Mouse (Mus musculus) MEL (cell line): ENCODE data around the gene Hmgcr. TPM values are rescaled to one million over a fixed set of nuclear protein-coding genes. Genes with fewer than 3 reads are reported as not detected.

Experiments
- DNase-seq: peaks from one replicate; pipeline ENCODE4 v3.0.0; 2011; ENCODE audit warnings: low read depth, low spot score
- H3K27ac ChIP-seq: 2 replicates; pipeline ENCODE4 v1.5.1; 2012; ENCODE audit warnings: low read depth, mild to moderate bottlenecking, control low read depth, low read length, moderate library complexity; ENCODE audit not compliant: control insufficient read depth
- H3K27me3 ChIP-seq, 2 experiments: fragments of 150-350 bp in 1 of 2; sonication (generic) in 1 of 2; 2 replicates each; pipeline ENCODE4 v1.6.1; 2012; ENCODE audit warnings: low read length in 2 of 2, mild to moderate bottlenecking in 2 of 2, improper control_type of control experiment in 1 of 2, moderate library complexity in 1 of 2; ENCODE audit not compliant: insufficient read depth in 2 of 2, control insufficient read depth in 1 of 2
- H3K36me3 ChIP-seq, 2 experiments: 2 replicates each; pipeline ENCODE4 v1.6.1; 2012 to 2014; ENCODE audit warnings: low read length in 2 of 2, improper control_type of control experiment in 1 of 2, inconsistent platforms in 1 of 2, mild to moderate bottlenecking in 1 of 2; ENCODE audit not compliant: insufficient read depth in 2 of 2, control insufficient read depth in 1 of 2
- H3K4me1 ChIP-seq, 2 experiments: fragments of 150-350 bp in 1 of 2; sonication (generic) in 1 of 2; 2 replicates each; pipeline ENCODE4 v1.6.1; 2012; ENCODE audit warnings: low read length in 2 of 2, improper control_type of control experiment in 1 of 2, mild to moderate bottlenecking in 1 of 2; ENCODE audit not compliant: insufficient read depth in 2 of 2, control insufficient read depth in 1 of 2
- H3K4me3 ChIP-seq, 2 experiments: fragments of 150-350 bp in 1 of 2; sonication (generic) in 1 of 2; 2 replicates each; pipeline ENCODE4 v1.5.1; 2012; ENCODE audit warnings: low read depth in 2 of 2, low read length in 2 of 2, mild to moderate bottlenecking in 2 of 2, moderate library complexity in 2 of 2, control low read depth in 1 of 2, improper control_type of control experiment in 1 of 2; ENCODE audit not compliant: control insufficient read depth in 1 of 2, insufficient read depth in 1 of 2
- H3K79me2 ChIP-seq: 2 replicates; pipeline ENCODE4 v1.6.1; 2012; ENCODE audit warnings: mild to moderate bottlenecking, low read length, moderate library complexity; ENCODE audit not compliant: control insufficient read depth, poor library complexity, insufficient read depth
- H3K9ac ChIP-seq: 2 replicates; pipeline ENCODE4 v1.6.1; 2012; ENCODE audit warnings: low read depth, mild to moderate bottlenecking, control low read depth, low read length, moderate library complexity; ENCODE audit not compliant: control insufficient read depth, poor library complexity, severe bottlenecking
- H3K9me3 ChIP-seq: fragments of 150-350 bp; sonication (generic); replicated peaks from 2 replicates; pipeline ENCODE4 v1.6.1; 2012; ENCODE audit warnings: mild to moderate bottlenecking, low read length, improper control_type of control experiment, moderate library complexity; ENCODE audit not compliant: insufficient read depth
- BHLHE40 ChIP-seq: IDR thresholded peaks from 2 replicates; pipeline ENCODE4 v1.6.1; 2012; ENCODE audit warnings: low read depth, mild to moderate bottlenecking, inconsistent platforms, low read length, improper control_type of control experiment, borderline replicate concordance
- CHD1 ChIP-seq: IDR thresholded peaks from 2 replicates; pipeline ENCODE4 v1.6.1; 2012; ENCODE audit warnings: low read depth, mild to moderate bottlenecking, inconsistent platforms, low read length, improper control_type of control experiment
- E2F4 ChIP-seq: IDR thresholded peaks from 2 replicates; pipeline ENCODE4 v1.6.1; 2011; ENCODE audit warnings: low read depth, low read length, improper control_type of control experiment, borderline replicate concordance
- ELF1 ChIP-seq: IDR thresholded peaks from 2 replicates; pipeline ENCODE4 v1.6.1; 2014; ENCODE audit warnings: low read depth, mild to moderate bottlenecking, inconsistent platforms, low read length, improper control_type of control experiment, moderate library complexity
- EP300 ChIP-seq, 2 experiments: IDR thresholded peaks; 2 replicates each; pipeline ENCODE4 v1.6.1; 2011; ENCODE audit warnings: improper control_type of control experiment in 2 of 2, low read length in 2 of 2, low read depth in 1 of 2, mild to moderate bottlenecking in 1 of 2
- GATA1 ChIP-seq: IDR thresholded peaks from 2 replicates; pipeline ENCODE4 v1.6.1; 2011; ENCODE audit warnings: low read depth, low read length, improper control_type of control experiment
- HCFC1 ChIP-seq: IDR thresholded peaks from 2 replicates; pipeline ENCODE4 v1.6.1; 2012; ENCODE audit warnings: low read depth, mild to moderate bottlenecking, inconsistent platforms, low read length, improper control_type of control experiment, moderate library complexity
- JUND ChIP-seq: IDR thresholded peaks from 2 replicates; pipeline ENCODE4 v1.6.1; 2011; ENCODE audit warnings: low read depth, mild to moderate bottlenecking, improper control_type of control experiment, low read length
- KAT2A ChIP-seq: conservative IDR thresholded peaks from 2 replicates; pipeline ENCODE4 v1.6.1; 2012; ENCODE audit warnings: low read depth, low read length, improper control_type of control experiment, inconsistent platforms
- MXI1 ChIP-seq: IDR thresholded peaks from 2 replicates; pipeline ENCODE4 v1.6.1; 2011; ENCODE audit warnings: mild to moderate bottlenecking, low read depth, low read length, improper control_type of control experiment
- MYB ChIP-seq: IDR thresholded peaks from 2 replicates; pipeline ENCODE4 v1.6.1; 2011; ENCODE audit warnings: mild to moderate bottlenecking, low read depth, low read length, improper control_type of control experiment
- MYC ChIP-seq: IDR thresholded peaks from 2 replicates; pipeline ENCODE4 v1.6.1; 2011; ENCODE audit warnings: low read depth, mild to moderate bottlenecking, low read length, improper control_type of control experiment, moderate library complexity
- NELFE ChIP-seq: IDR thresholded peaks from 2 replicates; pipeline ENCODE4 v1.6.1; 2011; ENCODE audit warnings: low read depth, low read length, improper control_type of control experiment
- NRF1 ChIP-seq: IDR thresholded peaks from 2 replicates; pipeline ENCODE4 v1.6.1; 2014; ENCODE audit warnings: low read depth, mild to moderate bottlenecking, inconsistent platforms, low read length, improper control_type of control experiment, moderate library complexity; ENCODE audit not compliant: poor library complexity, insufficient read depth, severe bottlenecking
- POLR2A ChIP-seq, 2 experiments: IDR thresholded peaks; 2 replicates each; pipeline ENCODE4 v1.6.1; 2011 to 2012; ENCODE audit warnings: low read length in 2 of 2, mild to moderate bottlenecking in 2 of 2, control low read depth in 1 of 2, improper control_type of control experiment in 1 of 2, low read depth in 1 of 2, moderate library complexity in 1 of 2; ENCODE audit not compliant: control insufficient read depth in 1 of 2, insufficient read depth in 1 of 2, poor library complexity in 1 of 2
- SIN3A ChIP-seq: IDR thresholded peaks from 2 replicates; pipeline ENCODE4 v1.6.1; 2012; ENCODE audit warnings: low read length, improper control_type of control experiment, inconsistent platforms
- TCF12 ChIP-seq: IDR thresholded peaks from 2 replicates; pipeline ENCODE4 v1.6.1; 2014; ENCODE audit warnings: low read depth, mild to moderate bottlenecking, inconsistent platforms, low read length, improper control_type of control experiment, moderate library complexity
- UBTF ChIP-seq: IDR thresholded peaks from 2 replicates; pipeline ENCODE4 v1.6.1; 2012; ENCODE audit warnings: low read depth, mild to moderate bottlenecking, inconsistent platforms, low read length, improper control_type of control experiment, moderate library complexity, borderline replicate concordance; ENCODE audit not compliant: insufficient read depth
- ZKSCAN1 ChIP-seq: IDR thresholded peaks from 2 replicates; pipeline ENCODE4 v1.6.1; 2012; ENCODE audit warnings: low read depth, mild to moderate bottlenecking, inconsistent platforms, low read length, improper control_type of control experiment, moderate library complexity
- ZMIZ1 ChIP-seq: IDR thresholded peaks from 2 replicates; pipeline ENCODE4 v1.6.1; 2012; ENCODE audit warnings: low read depth, mild to moderate bottlenecking, inconsistent platforms, low read length, improper control_type of control experiment, moderate library complexity
- ZNF384 ChIP-seq: IDR thresholded peaks from 2 replicates; pipeline ENCODE4 v1.6.1; 2012; ENCODE audit warnings: low read depth, mild to moderate bottlenecking, inconsistent platforms, low read length, improper control_type of control experiment
- polyA plus RNA-seq, 2 experiments: library from polyadenylated mRNA; stranded (reverse) in 1 of 2; unstranded in 1 of 2; fragments of >175 nt in 1 of 2; fragments of >200 nt in 1 of 2; gene quantifications; 2 replicates each; pipeline versions ENCODE4 v1.2.1 to v1.2.4; 2012; ENCODE audit warnings: low replicate concordance in 2 of 2, low read depth in 1 of 2; ENCODE audit not compliant: insufficient read length in 2 of 2, insufficient read depth in 1 of 2, missing spikeins in 1 of 2
- total RNA-seq: library from RNA; depleted of rRNA; stranded (reverse); fragments of 300-350 nt; gene quantifications from 2 replicates; pipeline ENCODE4 v1.2.3, GENCODE M21; 2012

The Hmgcr gene
- total and polyA plus RNA-seq, 3 experiments, result 52.5 to 69.8 TPM; not detected in 1

DNA sequence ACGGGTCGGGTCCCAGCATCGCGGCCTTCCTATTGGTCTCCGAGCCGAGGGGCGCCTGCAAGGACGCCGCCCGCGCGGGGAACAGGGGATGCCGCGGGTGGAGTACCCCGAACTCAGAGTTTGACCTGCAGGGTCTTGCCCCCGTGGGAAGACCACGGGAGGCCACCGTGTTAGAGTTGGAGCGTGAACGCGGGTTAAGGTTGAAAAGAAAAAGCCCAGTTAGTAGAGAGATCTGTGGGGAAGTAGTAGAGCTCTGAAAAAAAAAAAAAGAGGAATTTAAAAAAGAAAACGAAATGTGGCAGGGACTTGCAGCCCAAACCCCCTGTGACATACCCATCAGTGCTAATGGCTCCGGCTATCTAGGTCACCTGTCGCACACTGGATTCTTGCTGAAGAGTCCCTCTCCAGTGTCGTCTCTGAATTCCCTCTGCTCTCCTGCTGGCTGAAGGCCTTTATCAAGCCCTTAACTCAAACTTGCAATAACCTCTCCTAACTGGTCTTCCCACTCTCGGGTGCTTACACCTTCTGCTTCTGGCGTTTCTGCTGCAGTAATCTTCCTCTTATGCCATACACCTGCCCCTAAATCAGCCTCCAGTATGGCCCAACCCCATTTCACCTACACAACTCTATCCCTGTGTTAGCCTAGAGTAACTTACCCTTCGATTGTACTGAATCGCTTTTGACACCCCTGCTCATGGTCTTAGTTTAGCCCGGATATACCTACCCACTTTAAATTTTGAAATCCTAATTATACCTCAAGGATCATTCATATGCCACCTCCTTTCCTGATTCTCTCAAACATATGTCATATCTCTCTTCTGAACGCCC is 556 bp upstream of the Hmgcr start:
- Histone ChIP-seq H3K27me3 (no peaks in the 10 kb centered on the region), H3K9ac (peak overlapping the region; percentile 80), H3K4me3 (peak overlapping the region; percentile 46 to 65), H3K4me1 (peaks cover 5 to 9% of the 10 kb centered on the region in 2 experiments), H3K27ac (peak overlapping the region; percentile 98), H3K79me2 (peaks cover 31% of the 10 kb centered on the region), H3K9me3 (no peaks in the 10 kb centered on the region), H3K36me3 (peaks cover 4 to 24% of the 10 kb centered on the region in 2 experiments)
- DNase-seq, result peak; percentile 81
- TF ChIP-seq HCFC1, result peak; percentile 41; the same call in 1 of the 2 replicates
- peak; percentile 49 for TF ChIP-seq NELFE
- TF ChIP-seq BHLHE40, result no peak
- no peak for TF ChIP-seq NRF1
- no peak; the same call in 1 of the 2 replicates for TF ChIP-seq MXI1
- TF ChIP-seq UBTF, result 0 out of 2 replicates have a peak, but pooled peaks have one; percentile 59
- TF ChIP-seq ZMIZ1, result peak; percentile 40
- TF ChIP-seq MYC, result no peak
- TF ChIP-seq CHD1, result peak; percentile 70
- TF ChIP-seq KAT2A, result no peak
- TF ChIP-seq ZNF384, result peak; percentile 74
- TF ChIP-seq MYB, result no peak
- TF ChIP-seq TCF12, result peak; percentile 11; the same call in 1 of the 2 replicates
- peak; percentile 11; the same call in 1 of the 2 replicates for TF ChIP-seq SIN3A
- peak; percentile 79 for TF ChIP-seq ELF1
- no peak for TF ChIP-seq E2F4
- no peak for TF ChIP-seq ZKSCAN1
- TF ChIP-seq GATA1, result no peak
- no peak for TF ChIP-seq JUND
- peak in 1 of 2 experiments; percentile 81; a peak in 2 of 4 replicates for TF ChIP-seq POLR2A (IDR thresholded peaks at IDR 0.05; ENCODE audit: control insufficient read depth in 1 of 2, insufficient read depth in 1 of 2, low read depth in 1 of 2, low read length in 2 of 2, poor library complexity in 1 of 2)
- peak in 1 of 2 experiments; percentile 7; a peak in 1 of 4 replicates for TF ChIP-seq EP300 (IDR thresholded peaks at IDR 0.05; ENCODE audit: low read depth in 1 of 2, low read length in 2 of 2)
